Mouse (Mus musculus): ENCODE measurements around the gene P4hb.

DNA sequence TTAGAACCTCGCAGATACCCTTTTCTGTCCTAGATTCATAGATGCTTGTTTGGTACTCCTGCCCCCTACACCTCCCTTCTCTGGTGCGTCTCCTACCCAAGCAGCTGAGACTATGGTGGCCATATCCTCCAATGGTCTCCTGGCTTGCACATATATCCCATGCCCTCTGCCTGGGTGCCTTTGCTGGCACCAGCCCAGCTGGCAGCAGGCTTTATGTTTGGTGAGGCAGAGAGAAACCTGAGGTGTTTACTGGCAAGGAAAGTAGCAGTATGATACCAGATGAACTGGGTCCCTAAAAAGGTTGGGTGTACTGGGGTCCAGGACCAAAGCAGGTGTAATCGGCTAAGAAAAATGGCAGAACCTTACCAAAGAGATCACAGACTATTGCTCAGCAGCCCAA lies 27.1 kb downstream of the P4hb start:
- TF ChIP-seq USF1 (IDR thresholded peaks at IDR 0.05; ENCODE audit: low read depth, low read length), result no peak
- TF ChIP-seq CTCF (IDR thresholded peaks at IDR 0.05 in 2 of 3, conservative IDR thresholded peaks at IDR 0.05 in 1 of 3; ENCODE audit: control insufficient read depth in 1 of 3, insufficient read depth in 1 of 3, low read depth in 2 of 3, low read length in 3 of 3, poor library complexity in 1 of 3, severe bottlenecking in 1 of 3), result no peak
- no peak for TF ChIP-seq SIN3A (IDR thresholded peaks at IDR 0.05; ENCODE audit: low read length)
- TF ChIP-seq MXI1 (IDR thresholded peaks at IDR 0.05; ENCODE audit: low read depth, low read length), result no peak
- no peak for TF ChIP-seq EP300 (IDR thresholded peaks at IDR 0.05; ENCODE audit: low read depth in 1 of 2, low read length in 2 of 2)
- TF ChIP-seq POLR2A (IDR thresholded peaks at IDR 0.05; ENCODE audit: control insufficient read depth in 1 of 2, insufficient read depth in 1 of 2, low read depth in 1 of 2, low read length in 2 of 2, poor library complexity in 1 of 2), result no peak
- TF ChIP-seq RAD21 (IDR thresholded peaks at IDR 0.05; ENCODE audit: low read depth, low read length), result no peak
- TF ChIP-seq TAL1 (IDR thresholded peaks at IDR 0.05; ENCODE audit: low read length), result no peak
- no peak for TF ChIP-seq MAZ (IDR thresholded peaks at IDR 0.05; ENCODE audit: low read depth, low read length)
- TF ChIP-seq GABPA (IDR thresholded peaks at IDR 0.05; ENCODE audit: low read depth, low read length), result no peak
- TF ChIP-seq HCFC1 (IDR thresholded peaks at IDR 0.05; ENCODE audit: low read depth, low read length), result no peak
- TF ChIP-seq JUND (IDR thresholded peaks at IDR 0.05; ENCODE audit: low read depth, low read length), result no peak
- no peak for TF ChIP-seq UBTF (IDR thresholded peaks at IDR 0.05; ENCODE audit: borderline replicate concordance, insufficient read depth, low read depth, low read length)
- TF ChIP-seq ZC3H11A (IDR thresholded peaks at IDR 0.05; ENCODE audit: low read depth, low read length), result no peak
